Mouse (Mus musculus) G1E-ER4 (cell line): ENCODE results near the gene Dctpp1. TPM values are rescaled to one million over a fixed set of nuclear protein-coding genes. Genes with fewer than 3 reads are reported as not detected.

Experiments
- GATA1 ChIP-seq: IDR thresholded peaks from one replicate; pipeline ENCODE4 v1.8.0; 2012; ENCODE audit warnings: low read length, inconsistent platforms
- polyA plus RNA-seq: library from polyadenylated mRNA; stranded (reverse); fragments of >175 nt; gene quantifications from 2 replicates; pipeline ENCODE4 v1.2.3, GENCODE M21; 2012

Dctpp1 gene
- polyA plus RNA-seq, 1 experiment, result 108 TPM

DNA sequence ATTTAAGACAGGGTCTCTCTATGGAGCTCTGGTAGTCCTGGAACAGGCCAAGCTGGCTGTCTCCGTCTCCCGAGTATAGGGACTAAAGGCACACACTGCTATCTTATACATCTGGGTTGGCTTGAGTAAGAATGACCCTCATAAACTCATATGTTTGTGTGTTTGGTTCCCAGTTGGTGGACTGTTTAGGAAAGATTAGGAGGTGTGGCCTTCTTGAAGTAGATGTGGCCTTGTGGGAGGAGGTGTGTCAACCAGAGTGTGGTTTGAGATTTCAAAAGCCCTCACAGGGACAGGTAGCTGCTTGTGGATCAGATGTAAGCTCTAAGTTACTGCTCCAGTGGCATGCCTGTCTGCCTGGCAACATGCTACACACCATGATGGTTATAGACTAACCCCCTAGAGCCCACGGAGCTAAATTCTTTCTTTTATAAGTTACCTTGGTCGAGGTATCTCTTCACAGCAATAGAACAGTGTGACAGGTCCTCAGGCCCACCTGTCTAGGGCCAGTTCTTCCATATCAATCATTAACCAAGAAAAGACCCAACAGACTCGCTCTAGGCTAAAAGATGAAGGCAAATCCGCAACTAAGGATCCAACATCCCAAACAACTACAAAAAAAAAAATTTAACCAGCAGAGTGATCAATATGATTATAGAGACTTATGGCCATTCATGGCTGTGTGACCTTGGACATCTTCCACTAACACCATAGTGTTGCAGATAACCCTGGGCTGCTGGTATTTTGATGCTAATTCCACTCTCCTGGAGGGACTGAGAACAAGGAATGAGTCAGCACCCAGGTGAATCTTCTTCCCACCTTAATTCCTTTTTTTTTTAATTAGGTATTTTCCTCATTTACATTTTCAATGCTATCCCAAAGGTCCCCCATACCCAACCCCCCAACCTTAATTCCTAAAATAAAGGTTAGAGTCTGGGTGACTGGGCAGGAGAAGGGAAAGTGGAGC lies 36.7 kb downstream of the Dctpp1 start:
- no peak for TF ChIP-seq GATA1

DNA sequence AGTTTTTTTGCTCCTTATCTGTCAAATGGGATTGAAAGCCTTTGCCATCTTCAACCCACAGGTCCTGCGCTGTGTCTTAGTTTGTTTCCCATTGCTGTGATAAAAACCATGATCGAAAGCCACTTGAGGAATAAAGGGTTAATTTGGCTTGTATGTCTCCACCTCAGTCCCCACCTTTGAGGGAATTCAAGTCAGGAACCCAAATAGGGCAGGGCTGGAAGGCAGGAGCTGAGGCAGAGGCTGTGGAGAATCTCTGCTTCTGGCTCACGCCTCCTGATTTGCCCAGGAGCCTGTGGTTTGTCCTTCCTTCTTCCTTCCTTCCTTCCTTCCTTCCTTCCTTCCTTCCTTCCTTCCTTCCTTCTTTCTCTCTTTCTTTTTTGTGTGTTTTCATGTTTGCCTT lies 37.4 kb downstream of the Dctpp1 start:
- no peak for TF ChIP-seq GATA1

DNA sequence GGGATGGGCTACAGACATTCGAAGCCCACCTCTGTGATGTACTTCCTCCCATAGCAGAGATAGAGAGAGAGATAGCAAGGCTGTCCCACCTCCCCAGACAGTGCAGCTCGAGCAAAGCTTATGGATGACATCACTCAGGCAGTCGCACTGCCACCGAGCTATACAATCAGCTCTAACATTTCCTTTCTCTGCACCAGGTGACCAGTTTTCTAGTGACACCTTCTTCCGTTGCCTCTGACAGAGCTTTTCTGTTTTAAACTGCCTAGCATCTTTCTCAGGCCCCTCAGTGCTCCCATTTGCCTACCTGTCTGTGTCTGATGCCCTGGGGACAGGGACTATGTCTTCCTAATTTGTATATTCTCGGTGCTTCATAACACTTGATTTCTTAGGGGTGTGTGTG lies 40.1 kb downstream of the Dctpp1 start:
- TF ChIP-seq GATA1, result no peak

DNA sequence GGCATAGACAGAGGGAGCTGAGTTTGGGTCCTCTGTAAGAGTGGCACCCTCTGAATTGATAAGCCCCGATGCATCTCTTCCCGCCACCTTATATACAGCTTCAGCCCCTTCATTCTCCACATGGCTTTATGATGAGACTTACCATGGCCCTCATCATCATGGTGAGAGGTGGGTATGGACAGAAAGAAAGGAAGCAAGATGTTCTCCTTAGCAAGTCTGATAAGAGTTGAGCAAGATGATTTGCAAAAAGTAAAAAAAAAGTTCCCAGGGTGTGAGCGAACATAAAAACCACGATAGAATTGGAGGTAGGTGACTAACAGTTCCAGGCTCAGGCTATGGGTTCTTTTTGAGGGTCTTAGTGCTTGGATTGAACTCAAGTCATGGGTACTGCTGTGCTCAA lies 41.8 kb downstream of the Dctpp1 start:
- no peak for TF ChIP-seq GATA1

DNA sequence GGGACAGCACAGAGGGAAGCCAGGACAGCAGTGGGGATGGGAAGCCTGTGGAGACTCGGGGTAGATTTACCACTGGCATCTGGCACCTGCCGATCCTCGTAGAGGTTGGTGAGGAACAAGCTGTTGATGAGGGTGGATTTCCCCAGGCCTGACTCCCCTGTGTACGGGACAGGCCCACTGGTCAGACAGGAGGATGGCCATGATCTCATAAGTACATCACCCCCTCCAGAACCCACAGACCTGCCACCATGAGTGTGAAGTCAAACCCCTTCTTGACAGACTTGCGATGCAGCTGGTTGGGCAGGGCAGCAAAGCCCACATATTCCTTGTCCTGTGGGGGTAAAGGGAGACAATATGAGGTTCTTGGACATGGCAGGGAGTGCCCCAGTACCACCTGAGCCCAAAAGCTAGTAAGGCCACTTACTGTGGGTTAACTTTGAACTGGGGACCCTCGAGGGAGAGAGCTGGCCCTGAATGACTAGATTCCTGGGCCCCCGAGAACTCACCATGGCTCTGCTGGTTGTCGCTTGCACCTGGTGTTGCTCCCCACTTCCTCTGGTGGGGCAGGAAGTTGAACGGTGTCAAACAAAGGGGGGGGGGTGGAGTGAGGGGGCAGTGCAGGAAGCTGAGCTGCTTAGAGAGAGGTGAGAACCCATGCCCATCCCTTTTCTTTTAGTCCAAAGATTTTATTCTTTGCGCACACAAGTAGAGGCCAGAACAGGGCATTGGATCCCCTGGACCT lies 42.4 kb downstream of the Dctpp1 start:
- TF ChIP-seq GATA1, result no peak

DNA sequence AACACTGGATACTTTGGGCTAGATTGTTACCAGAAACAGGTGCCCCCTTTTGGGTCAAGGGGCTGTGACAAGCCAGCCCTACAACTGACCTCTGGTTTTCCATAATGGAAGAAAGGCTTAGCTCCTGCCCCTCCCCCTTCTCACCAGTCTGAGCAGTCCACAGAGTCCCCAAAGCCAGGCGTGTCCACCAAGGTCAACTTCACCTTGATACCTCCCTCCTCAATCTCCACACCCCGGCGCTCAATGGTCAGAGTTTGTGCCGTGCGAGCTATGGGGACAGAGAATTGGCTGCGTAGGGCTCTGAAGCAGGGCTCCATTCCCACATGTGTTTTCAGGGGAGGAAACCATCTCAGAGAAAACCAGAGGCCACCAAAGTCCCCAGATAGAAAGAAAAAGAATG lies 43.0 kb downstream of the Dctpp1 start:
- TF ChIP-seq GATA1, result no peak

DNA sequence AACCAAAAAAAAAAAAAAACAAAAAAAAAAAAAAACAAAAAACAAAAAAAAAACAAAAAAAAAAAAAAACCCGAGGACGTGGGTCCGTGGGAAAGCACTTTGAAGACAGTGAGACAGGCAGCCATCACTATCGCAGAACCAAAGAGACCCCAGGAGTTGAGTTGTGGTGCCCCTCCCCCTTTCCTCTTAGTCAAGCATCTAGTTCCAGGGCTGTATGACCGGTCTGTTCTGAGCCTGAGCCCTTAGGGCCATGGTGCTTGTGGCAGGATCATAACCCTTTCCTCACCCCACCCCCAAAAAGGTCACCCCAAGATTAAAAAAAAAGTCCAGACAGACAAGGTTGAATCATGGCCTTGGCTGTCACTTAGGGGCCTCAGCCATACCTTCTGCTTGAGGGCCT lies 44.2 kb downstream of the Dctpp1 start:
- TF ChIP-seq GATA1, result no peak

DNA sequence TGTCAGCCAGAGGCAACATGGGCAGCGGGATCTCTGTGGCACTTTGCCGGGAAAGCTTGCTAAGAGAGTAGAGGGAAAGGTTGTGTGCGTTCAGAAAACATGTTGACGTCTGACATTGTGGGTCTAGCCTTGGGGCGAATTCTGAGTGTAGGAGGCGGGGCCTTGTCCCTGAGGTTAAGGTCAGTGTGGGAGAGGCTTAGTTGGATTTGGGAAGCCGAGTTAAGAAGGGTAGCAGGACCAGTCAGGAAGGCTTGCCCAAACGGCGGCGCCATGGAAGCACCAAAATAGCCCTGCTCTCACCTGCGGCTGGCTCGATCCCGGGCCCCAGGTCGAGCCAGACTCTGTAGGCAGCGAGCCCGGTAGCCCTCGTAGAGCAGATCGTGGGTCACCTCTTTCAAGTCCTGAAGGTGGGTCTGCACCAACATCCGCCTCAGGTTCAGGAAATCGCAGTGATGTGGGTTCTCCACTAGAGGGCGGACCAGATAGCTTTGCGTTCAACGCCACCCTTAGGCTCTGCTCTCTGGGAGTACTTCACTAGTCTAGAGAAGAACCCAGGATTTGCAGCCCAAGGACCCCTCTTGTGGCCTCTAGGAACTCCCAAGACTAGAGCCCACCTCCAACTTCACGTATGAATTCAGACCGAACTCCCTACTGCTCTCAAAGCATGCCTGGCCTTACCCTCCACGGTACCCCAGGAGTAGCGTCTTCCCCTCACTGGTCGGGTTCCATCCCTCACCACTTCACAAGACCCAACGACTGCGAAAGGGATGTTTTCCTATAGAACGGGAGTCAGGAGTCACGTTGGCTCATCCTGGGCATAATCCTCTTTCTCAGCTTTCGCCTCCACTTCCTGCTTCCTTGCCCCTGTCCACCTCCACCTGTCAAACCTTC lies 45.3 kb downstream of the Dctpp1 start:
- no peak for TF ChIP-seq GATA1

DNA sequence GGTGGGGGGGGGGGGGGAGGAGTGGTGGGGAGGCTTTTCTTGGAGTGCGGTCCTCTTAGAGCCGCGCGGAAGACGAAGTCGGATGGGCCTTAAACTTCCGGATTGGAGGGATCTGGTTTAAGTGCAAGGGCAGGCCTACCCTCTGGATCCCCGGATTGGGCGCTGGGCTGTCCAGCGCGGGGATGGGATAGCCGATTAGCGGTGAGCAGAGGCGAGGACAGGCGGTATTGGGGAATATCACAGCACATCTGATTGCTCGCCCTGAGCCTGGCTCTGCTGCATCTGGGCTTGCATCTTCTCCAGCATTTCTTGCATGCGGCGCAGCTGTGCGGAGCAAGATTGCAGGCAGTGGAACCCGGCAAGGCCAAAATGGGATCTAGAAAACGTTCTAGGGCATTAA lies 46.0 kb downstream of the Dctpp1 start:
- no peak for TF ChIP-seq GATA1

DNA sequence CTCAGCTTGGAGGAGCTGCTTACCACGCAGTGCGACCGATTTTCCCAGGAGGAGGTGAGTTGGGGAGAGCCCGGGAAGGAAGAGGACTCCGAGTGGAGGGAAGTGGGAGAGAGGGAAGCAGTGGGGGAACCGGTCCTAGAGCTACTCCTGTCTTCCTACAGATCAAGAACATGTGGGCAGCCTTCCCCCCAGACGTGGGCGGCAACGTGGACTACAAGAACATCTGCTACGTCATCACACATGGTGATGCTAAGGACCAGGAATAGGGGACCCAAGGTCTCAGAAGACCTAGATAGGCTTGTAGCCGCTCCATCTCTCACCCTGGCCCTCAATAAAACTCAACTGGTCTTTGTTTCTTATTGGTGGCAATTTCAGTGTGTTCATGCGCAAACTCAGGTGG lies 46.6 kb downstream of the Dctpp1 start:
- TF ChIP-seq GATA1, result no peak

DNA sequence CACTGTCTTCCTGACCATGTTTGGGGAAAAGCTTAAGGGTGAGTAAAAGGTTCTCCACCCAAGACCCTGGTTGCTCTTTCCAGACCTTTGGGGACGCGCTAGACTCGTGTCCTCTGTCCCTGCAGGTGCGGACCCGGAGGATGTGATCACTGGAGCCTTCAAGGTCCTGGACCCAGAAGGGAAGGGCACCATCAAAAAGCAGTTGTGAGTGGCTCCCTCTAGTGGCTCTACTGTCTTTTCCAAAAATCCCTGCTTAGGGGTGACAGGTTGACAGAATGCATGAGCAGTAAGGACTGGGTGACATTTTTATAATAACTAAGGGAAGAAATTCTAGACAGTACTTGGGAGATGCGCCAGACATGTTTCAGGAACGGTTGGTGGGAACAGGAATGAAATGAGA lies 47.0 kb downstream of the Dctpp1 start:
- no peak for TF ChIP-seq GATA1

DNA sequence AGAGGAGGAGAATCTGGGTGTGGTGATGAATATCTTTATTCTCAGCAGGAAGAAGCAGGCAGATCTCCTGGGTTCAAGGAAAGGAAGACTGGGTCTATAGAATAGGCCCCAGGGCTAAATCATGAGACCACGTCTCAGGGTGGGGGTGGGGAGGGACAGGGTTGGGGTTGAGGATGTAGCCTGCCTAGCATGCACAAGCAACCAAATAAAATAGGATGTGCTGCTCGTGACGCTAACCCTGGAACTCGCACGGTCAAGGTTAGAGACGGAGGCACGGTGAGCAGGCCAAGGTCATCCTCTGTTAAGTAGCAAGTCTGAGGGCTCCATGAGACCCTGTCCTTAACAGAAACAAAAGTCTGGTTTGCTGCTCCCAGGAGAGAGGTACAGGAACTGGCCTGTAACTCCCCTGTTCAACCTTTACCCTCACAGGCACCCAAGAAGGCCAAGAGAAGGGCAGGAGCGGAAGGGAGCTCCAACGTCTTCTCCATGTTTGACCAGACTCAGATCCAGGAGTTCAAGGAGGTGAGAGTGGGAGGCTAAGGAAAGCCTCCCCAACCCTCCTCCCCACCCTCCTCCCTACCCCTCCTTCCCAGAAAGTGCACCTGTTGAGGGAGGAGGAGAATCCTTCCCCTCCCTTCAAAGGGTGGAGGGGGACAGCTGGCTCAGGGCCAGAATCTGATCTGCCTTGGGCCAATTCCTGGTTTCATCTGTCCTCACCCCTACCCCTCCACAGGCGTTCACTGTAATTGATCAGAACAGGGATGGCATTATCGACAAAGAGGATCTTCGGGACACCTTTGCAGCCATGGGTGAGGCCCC lies 47.9 kb downstream of the Dctpp1 start:
- no peak for TF ChIP-seq GATA1

DNA sequence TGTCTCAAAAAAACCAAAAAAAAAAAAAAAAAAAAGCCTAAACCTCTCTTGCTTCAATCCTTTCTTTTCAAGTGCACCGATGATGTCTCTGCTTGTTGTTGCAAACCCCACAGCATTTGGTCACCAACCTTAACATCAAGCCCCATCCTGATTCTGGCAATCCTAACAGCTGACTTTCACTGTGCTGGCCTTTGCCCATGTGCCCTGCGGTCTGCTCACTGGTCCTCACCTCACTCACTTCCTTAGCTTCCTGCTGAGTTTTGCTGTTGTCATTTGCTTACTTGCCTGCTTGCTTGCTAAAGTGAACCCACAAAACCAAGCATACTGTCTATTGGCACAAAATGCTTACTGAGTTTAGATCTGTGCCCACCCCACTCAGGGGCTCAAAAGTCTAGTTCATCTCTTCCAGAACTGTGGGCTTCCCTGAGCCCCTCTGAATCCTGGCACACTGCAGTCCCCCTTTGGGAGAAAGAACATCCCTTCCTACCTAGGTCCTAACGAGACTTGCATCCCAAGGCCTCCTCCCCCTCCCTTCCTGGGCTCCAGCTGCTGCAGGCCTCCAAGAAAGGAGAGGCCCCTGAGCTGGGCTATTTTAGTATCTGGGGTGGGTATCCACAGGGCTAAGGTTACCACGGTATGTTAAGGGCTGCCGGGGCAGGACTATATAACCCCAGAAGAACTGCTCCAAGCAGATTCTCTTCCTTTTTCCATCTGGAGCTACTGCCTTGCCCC lies 49.3 kb downstream of the Dctpp1 start:
- no peak for TF ChIP-seq GATA1

DNA sequence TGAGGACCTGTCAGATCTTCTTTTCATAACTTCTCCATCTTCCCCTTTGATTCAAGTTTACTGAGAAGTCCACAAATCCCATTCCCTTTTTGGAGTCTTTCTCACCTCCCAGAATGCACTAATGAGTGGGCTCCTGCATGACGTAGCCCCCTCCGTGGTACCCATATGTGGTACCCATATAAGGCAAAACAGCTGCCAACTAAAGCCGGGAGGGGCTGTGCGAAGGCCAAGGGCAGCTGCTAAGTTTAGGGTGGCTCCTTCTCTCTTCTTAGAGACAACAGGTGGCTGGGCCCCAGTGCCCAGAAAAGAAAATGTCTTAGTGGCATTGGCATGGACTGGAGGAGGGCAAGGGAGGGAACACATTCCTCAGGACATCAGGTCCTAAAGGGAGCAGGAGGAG lies 50.2 kb downstream of the Dctpp1 start:
- TF ChIP-seq GATA1, result no peak
